Mouse (Mus musculus): ENCODE measurements around the gene Loxl1. TPM values are rescaled to one million over a fixed set of nuclear protein-coding genes. Genes with fewer than 3 reads are reported as not detected.
A peak's percentile ranks its signal among the peaks of the same experiment; 100 is the strongest.

Loxl1 gene
- total RNA-seq (2021), result 10 to 100 TPM; 19.9 to 28.1 TPM
- long read RNA-seq, experiment 1, transcript Loxl1-201 (7 exons, 3,297 nt), result major isoform, 25 of 26 reads
- long read RNA-seq, experiment 1, partial matches to known transcripts, result 0 of 26 reads
- long read RNA-seq, experiment 1, other reads (novel, unspliced or antisense), result 1 of 26 reads
- long read RNA-seq, experiment 2, transcript Loxl1-201 (7 exons, 3,297 nt), result major isoform, 12 of 18 reads
- long read RNA-seq, experiment 2, partial matches to known transcripts, result 4 of 18 reads
- long read RNA-seq, experiment 2, other reads (novel, unspliced or antisense), result 2 of 18 reads

GRCm38 (mm10) chr9:58312944-58313359 lies at the start of gene Loxl1:
TSS of gene Loxl1 (minus strand) at chr9:58313186.
- peak; percentile 32 to 56 for DNase-seq (ENCODE audit: low spot score in 2 of 2)

- DNase-seq (ENCODE audit: low spot score in 2 of 2), result no peak
These were observed 49.0 kb upstream of the Loxl1 start for GRCm38 (mm10) chr9:58361956-58362355.

- no peak for DNase-seq (ENCODE audit: low spot score in 2 of 2)
These were observed 48.4 kb upstream of the Loxl1 start for GRCm38 (mm10) chr9:58361373-58361772.

GRCm38 (mm10) chr9:58355262-58356050 lies 42.5 kb upstream of the Loxl1 start:
- DNase-seq (ENCODE audit: low spot score in 2 of 2), result no peak

GRCm38 (mm10) chr9:58354701-58355100 lies 41.7 kb upstream of the Loxl1 start:
- DNase-seq (ENCODE audit: low spot score in 2 of 2), result no peak

GRCm38 (mm10) chr9:58353224-58353623 lies 40.2 kb upstream of the Loxl1 start:
- DNase-seq (ENCODE audit: low spot score in 2 of 2), result no peak

DNA sequence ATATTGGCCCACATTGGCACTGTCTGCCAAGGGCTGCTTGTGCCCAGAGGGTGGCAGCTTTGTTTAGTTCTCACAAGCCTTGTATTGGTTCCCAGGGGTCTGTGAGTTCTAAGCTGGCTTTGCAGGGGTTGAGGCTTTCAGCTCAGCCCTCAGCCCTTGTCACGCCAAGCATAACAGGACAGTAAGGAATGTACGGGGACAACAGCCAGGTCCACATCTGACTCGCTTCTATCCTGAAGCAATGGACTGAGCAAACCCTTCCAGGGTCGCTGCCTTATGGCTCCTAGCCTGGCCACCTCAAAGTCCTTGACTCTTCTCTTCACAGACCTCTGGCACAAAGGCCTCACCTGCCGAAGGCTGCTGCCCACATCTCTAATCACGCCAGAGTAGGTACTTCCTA lies 34.8 kb upstream of the Loxl1 start:
- DNase-seq (ENCODE audit: low spot score in 2 of 2), result no peak

- no peak for DNase-seq (ENCODE audit: low spot score in 2 of 2)
These were observed 33.5 kb upstream of the Loxl1 start for GRCm38 (mm10) chr9:58346498-58346897.

GRCm38 (mm10) chr9:58345963-58346362 lies 33.0 kb upstream of the Loxl1 start:
- DNase-seq (ENCODE audit: low spot score in 2 of 2), result no peak

GRCm38 (mm10) chr9:58341795-58342194 lies 28.8 kb upstream of the Loxl1 start:
- DNase-seq (ENCODE audit: low spot score in 2 of 2), result no peak

DNA sequence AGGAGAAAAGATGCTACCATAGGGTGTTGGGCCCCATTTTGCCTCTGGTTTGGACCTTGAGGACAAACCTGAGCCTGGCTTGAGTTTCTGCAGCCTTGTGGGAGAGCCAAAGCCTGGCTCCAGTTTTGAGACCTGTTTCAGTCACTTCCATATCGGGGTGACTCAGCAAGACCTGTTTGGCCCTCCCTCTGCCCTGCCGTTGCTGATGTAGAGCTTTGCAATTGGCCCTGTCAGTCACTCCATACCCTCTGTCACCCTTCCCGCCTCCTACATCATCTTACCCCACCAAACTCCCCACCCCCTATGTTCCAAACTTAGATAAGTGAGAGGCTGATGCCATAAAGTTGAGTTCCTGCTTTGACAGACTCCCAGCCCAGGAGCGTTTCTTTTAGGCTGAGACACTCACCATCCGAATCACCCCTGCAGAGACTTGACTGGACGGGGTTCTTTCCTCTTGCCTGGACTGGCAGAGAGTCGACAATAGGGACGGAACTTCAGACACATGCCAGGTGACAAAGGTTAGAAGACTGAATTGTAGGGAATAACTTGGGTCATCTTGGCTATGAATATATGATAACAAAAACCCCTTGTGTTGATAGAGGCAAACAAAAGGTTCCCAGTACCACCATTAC lies 23.8 kb upstream of the Loxl1 start:
- DNase-seq (ENCODE audit: low spot score in 2 of 2), result no peak

DNA sequence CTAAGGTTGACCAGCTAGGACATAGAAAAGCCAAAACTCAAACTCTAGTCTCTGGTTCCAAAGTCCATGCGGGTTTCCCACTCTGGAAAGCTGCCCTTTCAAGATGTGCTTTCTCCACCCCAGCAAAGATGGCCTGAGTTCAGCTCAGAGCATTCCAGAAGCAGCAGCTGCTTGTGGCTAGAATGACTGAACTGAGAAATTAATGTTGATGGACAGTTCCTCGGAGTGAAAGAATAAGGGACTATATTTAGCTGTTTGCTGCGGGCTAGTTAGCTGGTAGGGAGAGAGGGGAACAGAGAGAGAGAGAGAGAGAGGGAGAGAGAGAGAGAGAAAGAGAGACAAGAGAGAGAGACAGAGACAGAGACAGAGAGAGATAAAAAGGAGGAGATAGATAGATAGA lies 18.3 kb upstream of the Loxl1 start:
- no peak for DNase-seq (ENCODE audit: low spot score in 2 of 2)

- DNase-seq (ENCODE audit: low spot score in 2 of 2), result peak in 1 of 2 experiments; percentile 28
These were observed 17.3 kb upstream of the Loxl1 start for GRCm38 (mm10) chr9:58330293-58330692.

GRCm38 (mm10) chr9:58327382-58327781 lies 14.4 kb upstream of the Loxl1 start:
- DNase-seq (ENCODE audit: low spot score in 2 of 2), result no peak

DNA sequence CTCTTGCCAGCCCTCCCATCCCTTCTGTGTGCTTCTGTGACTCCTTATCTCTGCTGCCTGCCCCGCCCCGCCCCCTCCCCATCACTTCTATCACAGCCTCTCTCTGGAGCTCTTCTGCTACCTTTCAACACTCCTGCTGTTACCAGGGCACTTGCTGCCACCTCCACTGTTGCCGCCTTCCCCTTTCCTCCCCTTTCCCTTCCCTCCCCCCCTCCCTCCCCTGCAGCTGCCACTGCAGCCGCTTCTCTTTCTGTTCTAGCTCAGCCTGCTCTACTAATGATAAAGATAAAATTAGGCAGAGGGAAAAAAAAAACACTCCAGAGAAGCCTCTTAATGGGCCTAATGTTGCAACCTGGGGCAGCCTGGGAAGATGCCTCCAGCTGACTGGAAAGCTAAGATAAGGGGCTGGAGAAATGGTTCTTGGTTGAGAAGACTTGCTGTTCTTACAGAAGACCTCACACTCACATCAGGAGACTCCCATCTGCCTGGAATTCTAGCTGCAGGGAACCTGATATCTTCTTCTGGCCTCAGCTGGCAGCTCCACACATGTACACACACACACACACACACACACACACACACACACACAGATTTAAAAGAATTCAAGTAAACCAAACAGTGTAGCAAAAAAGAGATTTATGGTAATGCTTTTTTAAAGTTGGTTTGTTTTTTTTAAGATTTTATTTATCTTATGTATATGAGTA lies 13.6 kb upstream of the Loxl1 start:
- no peak for DNase-seq (ENCODE audit: low spot score in 2 of 2)

- DNase-seq (ENCODE audit: low spot score in 2 of 2), result no peak
These were observed 8.7 kb upstream of the Loxl1 start for GRCm38 (mm10) chr9:58321681-58322080.

GRCm38 (mm10) chr9:58318317-58318716 lies 5.3 kb upstream of the Loxl1 start:
- DNase-seq (ENCODE audit: low spot score in 2 of 2), result no peak

DNA sequence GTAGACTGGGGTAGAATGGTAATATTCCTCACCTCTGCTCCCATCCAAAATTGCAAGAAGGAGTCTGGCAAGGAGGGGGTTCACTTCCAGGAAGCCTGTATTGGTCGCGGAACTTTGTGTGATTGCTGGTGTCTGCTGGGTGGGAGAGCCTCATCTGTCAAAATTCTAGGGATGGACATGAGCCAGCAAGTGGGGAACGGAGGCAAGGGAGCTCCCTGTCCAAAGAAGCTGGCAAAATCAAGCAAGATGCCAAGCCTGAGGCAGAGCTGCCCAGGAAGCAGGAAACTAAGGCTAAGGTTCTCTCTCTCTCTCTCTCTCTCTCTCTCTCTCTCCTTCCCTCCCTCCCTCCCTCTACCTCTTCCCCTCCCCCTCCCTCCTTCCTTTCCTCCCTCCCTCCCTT lies 4.4 kb upstream of the Loxl1 start:
- no peak for DNase-seq (ENCODE audit: low spot score in 2 of 2)

- DNase-seq (ENCODE audit: low spot score in 2 of 2), result no peak
These were observed 3.8 kb upstream of the Loxl1 start for GRCm38 (mm10) chr9:58316784-58317183.

- DNase-seq (ENCODE audit: low spot score in 2 of 2), result no peak
These were observed 2.9 kb upstream of the Loxl1 start for GRCm38 (mm10) chr9:58315850-58316249.

GRCm38 (mm10) chr9:58314682-58315360 lies 1.8 kb upstream of the Loxl1 start:
- no peak for DNase-seq (ENCODE audit: low spot score in 2 of 2)
